Mouse (Mus musculus) Patski (cell line): ENCODE measurements around the gene Lmbr1l. TPM values are rescaled to one million over a fixed set of nuclear protein-coding genes. Genes with fewer than 3 reads are reported as not detected.

Source experiments
- ATAC-seq: fragments of 100-300 bp; one replicate; pipeline ENCODE4 v1.8.0; 2021
- CTCF ChIA-PET: fragments of 350-600 bp; sonication (Branson Sonifier 250); formaldehyde crosslinking; loops from one replicate; lab custom pipeline; 2022; ENCODE audit warnings: inconsistent platforms; lab: Charles Lee
- POLR2A ChIA-PET: fragments of 350-600 bp; sonication (Branson Sonifier 250); formaldehyde crosslinking; loops from one replicate; lab custom pipeline; 2022; ENCODE audit warnings: antibody characterized with exemption, inconsistent platforms; lab: Charles Lee
- DNase-seq: peaks from one replicate; pipeline ENCODE4 v3.0.0-alpha.2; 2011; ENCODE audit warnings: low read depth, low spot score
- H3K27me3 ChIP-seq: fragments of 371-371 bp; one replicate; pipeline ENCODE4 v1.5.1; 2021
- CTCF ChIP-seq: fragments of 100-300 bp; IDR thresholded peaks from one replicate; pipeline ENCODE4 v1.5.1; 2021
- in situ Hi-C: fragments of 300-500 bp; cut with MboI; formaldehyde crosslinking; loops from 3 replicates; pipeline ENCODE4 v1.11.1; 2018; ENCODE audit warnings: low pct_unique_long_range_greater_than_20kb, mixed read lengths
- polyA plus RNA-seq: library from polyadenylated mRNA; unstranded; gene quantifications from one replicate; pipeline ENCODE4 v1.2.3, GENCODE M21; 2021

Lmbr1l gene
- polyA plus RNA-seq, 1 experiment from 2014 or later = 26.9 TPM

- no peak for TF ChIP-seq CTCF
- ATAC-seq (no peak), DNase-seq (no peak)
- H3K27me3 ChIP-seq = no peaks in the 10 kb centered on the region
- POLR2A ChIA-PET = interaction anchor here (1.6 kb wide), 1 partner anchor 16 kb away, joined by 5 read pairs; no protein-coding TSS in a partner anchor
- CTCF ChIA-PET = interaction anchor here (1.3 kb wide), 1 partner anchor 15 kb away, joined by 3 read pairs; no protein-coding TSS in a partner anchor
- in situ Hi-C loops = no loop called here
Observed at GRCm38 (mm10) chr15:98864951-98865350, 53.1 kb downstream of the Lmbr1l start.

- no peaks in the 10 kb centered on the region for H3K27me3 ChIP-seq
- ChIA-PET CTCF (no interaction called here), POLR2A (no interaction called here)
- no peak for DNase-seq
- ATAC-seq = no peak
- no peak for TF ChIP-seq CTCF
- in situ Hi-C loops = no loop called here
Observed at GRCm38 (mm10) chr15:98863451-98863958, 54.5 kb downstream of the Lmbr1l start.

- H3K27me3 ChIP-seq = no peaks in the 10 kb centered on the region
- ATAC-seq (no peak), DNase-seq (no peak)
- ChIA-PET CTCF (interaction anchor here (1.4 kb wide), 1 partner anchor 13 kb away, joined by 4 read pairs; no protein-coding TSS in a partner anchor), POLR2A (no interaction called here)
- TF ChIP-seq CTCF = no peak
- in situ Hi-C loops = no loop called here
Observed at GRCm38 (mm10) chr15:98861701-98862410, 56.2 kb downstream of the Lmbr1l start.

- ATAC-seq (no peak), DNase-seq (no peak)
- TF ChIP-seq CTCF = no peak
- no peaks in the 10 kb centered on the region for H3K27me3 ChIP-seq
- ChIA-PET POLR2A (no interaction called here), CTCF (no interaction called here)
- in situ Hi-C loops = no loop called here
Observed at GRCm38 (mm10) chr15:98860921-98861320, 57.1 kb downstream of the Lmbr1l start.

GRCm38 (mm10) chr15:98859319-98860043 is 58.5 kb downstream of the Lmbr1l start:
- TF ChIP-seq CTCF = no peak
- DNase-seq = no peak

GRCm38 (mm10) chr15:98854214-98854613 is 63.8 kb downstream of the Lmbr1l start:
- in situ Hi-C loops = no loop called here
- ChIA-PET POLR2A (interaction anchor here (1.3 kb wide), 1 partner anchor 22 kb away, joined by 4 read pairs; no protein-coding TSS in a partner anchor), CTCF (interaction anchor here (1.0 kb wide), 1 partner anchor 12 kb away, joined by 4 read pairs; no protein-coding TSS in a partner anchor)
- no peak for TF ChIP-seq CTCF
- ATAC-seq = no peak
- H3K27me3 ChIP-seq = no peaks in the 10 kb centered on the region
- DNase-seq = no peak

More at GRCm38 (mm10) chr15:98859319-98860043, 58.5 kb downstream of the Lmbr1l start:
- no peak for ATAC-seq
- ChIA-PET CTCF (interaction anchor here (1.0 to 1.2 kb wide), 2 partner anchors 14 to 37 kb away, joined by 3 to 4 read pairs; no protein-coding TSS in a partner anchor), POLR2A (no interaction called here)
- in situ Hi-C loops = no loop called here
- no peaks in the 10 kb centered on the region for H3K27me3 ChIP-seq

Other genes with a start within 250 kb of the Lmbr1l start
- 14.8 TPM for gene Rnd1, start 240.8 kb downstream of the Lmbr1l start, polyA plus RNA-seq
- gene Ccdc65, start 210.0 kb downstream of the Lmbr1l start, polyA plus RNA-seq = 7.6 TPM
- gene Fkbp11, start 190.0 kb downstream of the Lmbr1l start, polyA plus RNA-seq = 0.41 TPM
- gene Arf3, start 155.0 kb downstream of the Lmbr1l start, polyA plus RNA-seq = 136 TPM
- gene Wnt10b, start 140.1 kb downstream of the Lmbr1l start, polyA plus RNA-seq = not detected
- not detected for gene Wnt1, start 128.4 kb downstream of the Lmbr1l start, polyA plus RNA-seq
- not detected for gene Ddn, start 108.7 kb downstream of the Lmbr1l start, polyA plus RNA-seq
- 89.5 TPM for gene Prkag1, start 86.7 kb downstream of the Lmbr1l start, polyA plus RNA-seq
- 29.6 TPM for gene Kmt2d, start 47.0 kb downstream of the Lmbr1l start, polyA plus RNA-seq
- gene Rhebl1, start 23.7 kb downstream of the Lmbr1l start, polyA plus RNA-seq = 17.0 TPM
- not detected for gene Dhh, start 19.7 kb downstream of the Lmbr1l start, polyA plus RNA-seq
- 921 TPM for gene Tuba1b, start 16.3 kb upstream of the Lmbr1l start, polyA plus RNA-seq
- not detected for gene Gm49450, start 35.3 kb upstream of the Lmbr1l start, polyA plus RNA-seq
- gene Tuba1a, start 35.5 kb upstream of the Lmbr1l start, polyA plus RNA-seq = 414 TPM
- gene Tuba1c, start 111.7 kb upstream of the Lmbr1l start, polyA plus RNA-seq = 210 TPM
- 0.76 TPM for gene Prph, start 136.9 kb upstream of the Lmbr1l start, polyA plus RNA-seq
- 23.7 TPM for gene Troap, start 156.3 kb upstream of the Lmbr1l start, polyA plus RNA-seq
- 0.24 TPM for gene C1ql4, start 169.6 kb upstream of the Lmbr1l start, polyA plus RNA-seq
- 1.9 TPM for gene Dnajc22, start 174.9 kb upstream of the Lmbr1l start, polyA plus RNA-seq
- 43.8 TPM for gene Spats2, start 207.7 kb upstream of the Lmbr1l start, polyA plus RNA-seq